Mouse (Mus musculus): ENCODE measurements at regions not wholly inside any gene's neighbourhood (a gene's known extent, or its start where the extent isn't known, plus 50 kb on each side); places are given as distances from the start of the nearest gene placed in this dataset.

DNA sequence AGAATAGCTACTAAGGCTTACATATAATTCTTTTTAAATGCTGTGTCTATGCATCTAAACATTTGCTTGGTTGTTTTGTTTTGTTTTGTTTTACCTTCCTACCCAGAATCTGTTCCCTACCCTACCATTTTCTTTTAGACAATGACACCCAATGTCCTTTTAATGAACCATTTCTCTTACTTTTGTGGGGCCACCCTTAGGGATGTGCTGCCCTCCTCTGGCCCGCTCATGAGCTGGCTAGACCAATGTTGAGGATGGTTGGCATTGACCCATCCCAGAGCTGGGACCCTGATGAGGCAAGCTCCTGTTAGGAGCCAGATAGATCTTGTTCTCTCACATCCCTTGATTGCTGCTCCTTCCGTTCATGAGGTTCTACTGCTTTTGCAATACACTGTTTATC lies 105.0 kb upstream of the Tyw5 start:
- Histone ChIP-seq H3K4me1 (replicated peaks) (no peaks in the 10 kb centered on the region), H3K9me3 (replicated peaks) (no peaks in the 10 kb centered on the region), H3K4me2 (no peak overlapping the region), H3K4me3 (no peak overlapping the region), H3K27me3 (replicated peaks) (no peaks in the 10 kb centered on the region), H3K27ac (ENCODE audit: poor library complexity, severe bottlenecking) (no peak overlapping the region), H3K36me3 (no peaks in the 10 kb centered on the region), H3K9ac (no peak overlapping the region)
- WGBS, result 90% methylated on average over 2 of the region's 2 CpGs
- no peak for ATAC-seq (ENCODE audit: insufficient number of reproducible peaks, low FRiP score)

DNA sequence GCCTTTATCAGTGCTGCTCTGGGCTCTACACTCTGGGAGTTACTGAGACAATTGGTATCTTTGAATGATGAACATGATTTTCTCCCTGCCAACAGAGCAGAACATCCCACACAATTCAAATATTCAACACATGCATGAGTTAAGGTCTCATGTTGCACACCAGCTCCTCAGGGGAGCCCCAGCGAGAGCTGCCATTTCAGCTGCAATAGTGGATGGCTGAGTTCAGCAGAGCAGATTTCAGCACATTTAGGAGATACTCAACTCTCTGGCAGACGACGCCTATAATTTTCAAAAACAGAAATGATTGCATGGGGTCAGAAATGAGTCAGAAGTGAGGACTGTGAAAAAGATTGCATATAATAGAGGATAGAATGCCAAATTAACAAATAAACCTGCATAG lies 105.6 kb upstream of the Tyw5 start:
- Histone ChIP-seq H3K27ac (ENCODE audit: poor library complexity, severe bottlenecking) (no peak overlapping the region), H3K4me1 (replicated peaks) (no peaks in the 10 kb centered on the region), H3K9ac (no peak overlapping the region), H3K4me3 (no peak overlapping the region), H3K36me3 (no peaks in the 10 kb centered on the region), H3K9me3 (replicated peaks) (no peaks in the 10 kb centered on the region), H3K27me3 (replicated peaks) (no peaks in the 10 kb centered on the region), H3K4me2 (no peak overlapping the region)
- WGBS, result 70% methylated on average over 3 of the region's 3 CpGs
- no peak for ATAC-seq (ENCODE audit: insufficient number of reproducible peaks, low FRiP score)

DNA sequence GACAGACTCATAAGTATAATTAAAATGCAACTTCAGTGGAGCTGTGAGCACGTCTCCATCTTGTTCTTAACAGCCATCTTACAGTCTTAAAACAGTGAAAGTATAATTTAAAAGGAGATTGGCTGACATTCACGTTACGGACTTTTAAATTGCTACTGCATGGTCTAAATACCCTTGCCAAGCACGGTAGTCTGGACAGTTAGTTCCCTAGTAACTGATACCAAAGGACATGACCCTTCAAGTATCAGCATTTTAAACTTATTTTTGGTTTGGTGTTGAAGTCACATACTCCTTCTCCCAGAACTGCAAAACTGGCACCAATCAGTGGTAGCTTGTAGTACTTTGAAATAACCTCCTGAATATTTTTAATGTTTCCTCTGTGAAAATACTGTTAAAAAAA lies 119.1 kb upstream of the Tyw5 start:
- no peak overlapping the region for H3K4me3 ChIP-seq
- 40% methylated on average over 4 of the region's 4 CpGs for WGBS
- H3K4me1 ChIP-seq (replicated peaks), result 0 out of 2 replicates have a peak, but pooled peaks cover 2% of the 10 kb centered on the region
- H3K27me3 ChIP-seq (replicated peaks), result no peaks in the 10 kb centered on the region
- H3K27ac ChIP-seq (ENCODE audit: poor library complexity, severe bottlenecking), result no peak overlapping the region
- no peak for ATAC-seq (ENCODE audit: insufficient number of reproducible peaks, low FRiP score)
- no peak overlapping the region for H3K4me2 ChIP-seq
- no peak overlapping the region for H3K9ac ChIP-seq
- no peaks in the 10 kb centered on the region for H3K36me3 ChIP-seq
- no peaks in the 10 kb centered on the region for H3K9me3 ChIP-seq (replicated peaks)

DNA sequence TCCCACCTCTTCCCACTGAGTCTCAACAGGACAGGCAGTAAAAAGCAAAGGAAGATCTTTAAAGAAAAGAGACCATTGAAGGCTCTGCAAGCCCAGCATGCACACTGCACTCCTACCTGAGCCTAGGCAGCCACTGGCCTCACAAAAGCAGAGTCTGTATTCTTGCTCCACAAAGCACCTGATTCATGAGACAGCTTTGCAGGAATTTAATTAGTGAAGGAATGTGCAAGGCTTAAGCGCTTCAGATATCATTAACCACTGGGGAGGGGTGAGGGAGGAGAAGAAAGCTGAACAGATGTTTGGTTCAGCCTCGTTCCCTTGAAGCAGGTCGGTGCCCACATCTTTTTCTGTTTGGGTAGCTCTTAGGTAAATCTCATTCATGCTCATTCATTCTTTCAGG lies 121.8 kb upstream of the Tyw5 start:
- Histone ChIP-seq H3K27ac (ENCODE audit: poor library complexity, severe bottlenecking) (no peak overlapping the region), H3K4me2 (no peak overlapping the region), H3K9me3 (replicated peaks) (no peaks in the 10 kb centered on the region), H3K27me3 (replicated peaks) (no peaks in the 10 kb centered on the region), H3K4me3 (no peak overlapping the region), H3K36me3 (no peaks in the 10 kb centered on the region), H3K4me1 (replicated peaks) (0 out of 2 replicates have a peak, but pooled peaks cover 2% of the 10 kb centered on the region), H3K9ac (no peak overlapping the region)
- no peak for ATAC-seq (ENCODE audit: insufficient number of reproducible peaks, low FRiP score)
- 43% methylated on average over 3 of the region's 3 CpGs for WGBS

DNA sequence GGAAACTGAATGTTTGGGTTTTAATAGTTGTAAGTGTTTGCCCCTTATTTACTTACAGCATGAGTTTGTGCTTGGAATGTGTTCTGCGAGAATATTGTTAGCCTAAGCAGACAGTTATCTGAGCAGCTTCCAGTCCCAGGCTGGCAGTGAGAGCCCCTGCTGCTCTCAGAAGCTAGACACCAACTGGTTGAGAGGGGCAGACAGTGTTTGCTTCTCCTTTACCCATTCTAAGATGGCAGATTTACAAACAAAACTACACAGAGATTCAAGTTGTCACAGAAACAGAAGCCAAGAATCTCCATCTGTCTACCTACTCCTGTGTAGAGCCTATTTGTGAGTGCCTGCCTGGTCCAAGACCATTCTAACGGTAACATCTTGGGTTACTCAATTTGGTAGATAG lies 122.4 kb upstream of the Tyw5 start:
- ATAC-seq (ENCODE audit: insufficient number of reproducible peaks, low FRiP score), result no peak
- 52% methylated on average over 2 of the region's 2 CpGs for WGBS
- H3K9ac ChIP-seq, result no peak overlapping the region

DNA sequence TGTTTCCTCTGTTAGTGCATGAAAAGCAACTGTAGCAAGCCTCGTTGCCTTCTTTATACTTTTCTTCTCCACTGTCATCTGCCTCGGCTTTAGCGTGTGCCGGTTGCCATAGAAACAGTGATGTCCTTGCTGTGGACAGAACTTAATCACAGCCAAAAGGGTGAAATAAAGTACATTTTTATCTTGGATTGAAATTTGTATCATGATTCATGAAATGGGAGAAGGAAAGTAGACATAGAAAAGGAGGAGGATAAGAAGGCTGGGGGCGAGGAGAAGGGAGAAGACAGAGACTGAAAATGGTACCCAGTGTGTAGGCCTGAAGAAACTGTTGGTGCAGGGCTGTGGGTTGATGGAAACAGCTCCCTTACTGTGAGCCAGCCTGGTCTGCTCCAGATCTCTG lies 130.5 kb upstream of the Tyw5 start:
- no peak for ATAC-seq (ENCODE audit: insufficient number of reproducible peaks, low FRiP score)
- H3K9me3 ChIP-seq (replicated peaks), result no peaks in the 10 kb centered on the region
- no peak overlapping the region for H3K27ac ChIP-seq (ENCODE audit: poor library complexity, severe bottlenecking)
- H3K4me3 ChIP-seq, result no peak overlapping the region
- H3K4me1 ChIP-seq (replicated peaks), result no peaks in the 10 kb centered on the region
- H3K27me3 ChIP-seq (replicated peaks), result no peaks in the 10 kb centered on the region
- no peak overlapping the region for H3K9ac ChIP-seq
- 90% methylated on average over 5 of the region's 5 CpGs for WGBS
- H3K4me2 ChIP-seq, result no peak overlapping the region
- no peaks in the 10 kb centered on the region for H3K36me3 ChIP-seq

More for the DNA sequence above, 122.4 kb upstream of the Tyw5 start:
- H3K9me3 ChIP-seq (replicated peaks), result no peaks in the 10 kb centered on the region
- no peak overlapping the region for H3K4me2 ChIP-seq
- H3K4me1 ChIP-seq (replicated peaks), result 0 out of 2 replicates have a peak, but pooled peaks cover 2% of the 10 kb centered on the region
- no peak overlapping the region for H3K4me3 ChIP-seq
- no peaks in the 10 kb centered on the region for H3K27me3 ChIP-seq (replicated peaks)
- H3K27ac ChIP-seq (ENCODE audit: poor library complexity, severe bottlenecking), result no peak overlapping the region
- H3K36me3 ChIP-seq, result no peaks in the 10 kb centered on the region

DNA sequence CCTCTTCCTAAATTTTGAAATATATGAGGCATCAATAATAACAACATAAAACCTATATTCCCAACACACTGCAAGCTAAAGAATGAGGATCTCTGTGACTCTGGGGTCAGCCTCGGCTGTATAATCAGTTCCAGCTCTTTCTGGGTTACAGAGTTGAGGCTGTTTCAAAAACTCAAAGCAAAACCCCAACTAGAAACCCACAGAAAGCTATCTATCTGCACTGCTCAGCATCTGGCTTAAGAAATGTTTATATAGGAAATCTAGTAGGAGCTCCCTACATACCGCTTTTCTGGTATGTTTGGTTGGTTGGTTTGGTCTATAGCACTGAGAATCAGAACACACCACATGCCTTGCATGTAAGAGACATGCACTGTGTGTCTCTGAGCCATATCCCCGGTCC lies 137.8 kb upstream of the Tyw5 start:
- Histone ChIP-seq H3K36me3 (no peaks in the 10 kb centered on the region), H3K4me1 (replicated peaks) (peaks cover 13% of the 10 kb centered on the region), H3K4me3 (no peak overlapping the region), H3K9ac (no peak overlapping the region), H3K4me2 (no peak overlapping the region), H3K9me3 (replicated peaks) (no peaks in the 10 kb centered on the region), H3K27ac (ENCODE audit: poor library complexity, severe bottlenecking) (no peak overlapping the region), H3K27me3 (replicated peaks) (no peaks in the 10 kb centered on the region)
- WGBS, result 57% methylated on average over 3 of the region's 3 CpGs
- no peak for ATAC-seq (ENCODE audit: insufficient number of reproducible peaks, low FRiP score)

DNA sequence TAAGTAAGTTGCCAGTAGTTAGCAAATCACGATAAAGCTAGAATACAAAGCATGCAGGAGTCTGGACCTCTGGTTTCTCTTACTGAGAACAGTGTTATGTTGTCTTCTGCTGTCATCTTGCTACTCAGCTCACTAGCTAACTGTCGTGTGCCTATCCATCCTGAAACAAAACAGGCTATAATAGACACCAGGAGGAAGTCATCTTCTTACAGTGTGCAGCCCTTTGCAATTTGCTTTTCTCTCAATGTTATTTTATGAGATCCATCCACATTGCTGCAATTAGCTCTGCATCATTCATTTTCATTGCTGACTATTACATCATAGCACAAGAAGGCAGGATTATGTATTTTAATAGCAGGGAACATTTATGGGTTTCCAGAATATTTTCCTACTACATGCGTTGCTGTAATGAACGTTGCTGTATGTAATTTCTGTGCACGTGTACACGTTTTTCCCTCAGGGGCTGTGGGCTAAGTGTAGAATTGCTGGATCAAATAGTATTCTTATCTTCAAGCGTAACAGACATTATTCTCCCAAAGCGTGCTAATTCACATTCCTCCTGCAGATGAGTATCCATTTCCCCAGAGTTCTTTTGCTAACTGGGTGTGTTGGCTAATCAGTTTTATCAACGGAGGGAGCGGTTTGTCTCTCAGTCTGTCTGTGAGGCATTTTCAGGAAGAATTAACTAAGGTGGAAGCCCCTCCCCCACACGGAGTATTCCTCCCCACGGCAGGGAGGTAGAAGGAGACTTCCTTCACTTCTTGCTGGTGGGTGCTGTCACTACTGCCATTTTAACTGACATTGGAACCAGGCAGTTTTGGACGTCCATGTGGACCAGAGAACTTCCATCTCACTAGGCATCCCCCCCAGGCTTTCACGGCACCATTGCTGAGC lies 139.1 kb upstream of the Tyw5 start:
- Histone ChIP-seq H3K9ac (no peak overlapping the region), H3K4me2 (peak overlapping the region; percentile 32), H3K27ac (ENCODE audit: poor library complexity, severe bottlenecking) (no peak overlapping the region), H3K36me3 (no peaks in the 10 kb centered on the region), H3K9me3 (replicated peaks) (no peaks in the 10 kb centered on the region), H3K4me3 (no peak overlapping the region), H3K27me3 (replicated peaks) (no peaks in the 10 kb centered on the region), H3K4me1 (replicated peaks) (peaks cover 13% of the 10 kb centered on the region)
- no peak for ATAC-seq (ENCODE audit: insufficient number of reproducible peaks, low FRiP score)
- WGBS, result 46% methylated on average over 14 of the region's 14 CpGs

DNA sequence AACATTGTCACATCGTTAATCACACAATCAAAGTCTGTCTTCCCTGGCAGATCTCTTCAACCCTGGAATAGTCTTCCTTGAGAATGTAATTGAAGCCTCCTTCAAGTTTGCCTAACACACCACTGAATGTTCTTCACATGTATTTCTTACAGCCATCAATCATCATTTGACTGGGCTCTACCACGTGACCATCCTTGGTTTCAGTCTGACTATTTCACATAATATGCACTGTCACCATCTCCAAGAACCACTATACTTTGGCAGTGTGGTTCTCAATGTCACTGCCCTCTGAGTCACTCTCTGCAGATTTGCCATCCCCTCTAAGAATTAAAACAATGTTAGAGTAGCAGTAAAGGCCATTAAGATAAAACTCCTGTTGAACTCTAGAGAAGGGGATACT lies 154.6 kb upstream of the Tyw5 start:
- Histone ChIP-seq H3K9me3 (replicated peaks) (peaks cover 6% of the 10 kb centered on the region; the same call in 1 of the 2 replicates), H3K4me1 (replicated peaks) (no peaks in the 10 kb centered on the region), H3K27ac (ENCODE audit: poor library complexity, severe bottlenecking) (no peak overlapping the region), H3K9ac (no peak overlapping the region), H3K4me3 (no peak overlapping the region), H3K27me3 (replicated peaks) (no peaks in the 10 kb centered on the region), H3K36me3 (no peaks in the 10 kb centered on the region), H3K4me2 (no peak overlapping the region)
- ATAC-seq (ENCODE audit: insufficient number of reproducible peaks, low FRiP score), result no peak
- 83% methylated on average over 2 of the region's 2 CpGs for WGBS

DNA sequence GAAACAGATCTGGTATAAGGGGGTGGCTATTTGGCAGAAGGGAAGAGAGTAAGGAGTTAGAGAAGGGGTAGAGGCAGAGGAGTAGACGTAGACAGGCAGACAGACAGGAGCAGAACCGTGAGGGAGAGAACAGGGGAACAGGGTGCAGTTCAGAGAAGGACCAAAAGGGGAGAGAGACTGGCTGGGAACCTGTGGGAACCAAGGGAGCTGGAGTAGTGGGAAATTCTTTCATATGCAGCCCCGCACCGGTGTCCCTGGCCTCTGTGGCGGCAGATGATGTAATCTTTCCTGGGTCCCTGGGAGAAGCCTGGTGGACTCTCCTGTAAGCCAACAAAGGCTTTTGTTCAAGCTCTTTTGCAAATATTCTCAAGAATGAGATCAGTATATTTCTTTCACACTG lies 157.8 kb upstream of the Tyw5 start:
- no peak overlapping the region for H3K9ac ChIP-seq
- WGBS, result 45% methylated on average over 5 of the region's 5 CpGs

DNA sequence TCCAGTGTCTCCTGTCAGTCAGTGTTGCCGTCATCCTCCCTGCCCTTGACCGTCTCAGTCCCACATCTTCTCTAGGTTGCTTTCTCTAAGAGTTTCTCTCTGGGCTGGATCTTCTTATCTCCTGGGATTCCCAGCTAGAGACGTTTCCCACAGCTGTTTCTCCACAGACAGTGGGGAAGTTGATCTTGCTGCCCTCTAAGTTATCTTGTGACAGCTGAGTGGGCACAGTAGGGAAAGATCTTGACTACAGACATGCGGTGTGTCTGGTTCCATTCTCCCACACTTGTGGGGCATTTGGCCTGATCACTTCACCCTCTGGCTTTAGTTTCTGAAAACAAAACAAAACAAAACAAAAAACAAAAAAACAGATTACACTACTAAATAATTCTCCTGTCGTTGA lies 165.2 kb upstream of the Tyw5 start:
- H3K36me3 ChIP-seq, result no peaks in the 10 kb centered on the region
- H3K27ac ChIP-seq (ENCODE audit: poor library complexity, severe bottlenecking), result peak overlapping the region; percentile 57; the same call in 1 of the 2 replicates
- no peak overlapping the region for H3K4me3 ChIP-seq
- ATAC-seq (ENCODE audit: insufficient number of reproducible peaks, low FRiP score), result no peak
- H3K9ac ChIP-seq, result no peak overlapping the region
- WGBS, result 24% methylated on average over 5 of the region's 5 CpGs
- no peak overlapping the region for H3K4me2 ChIP-seq
- H3K9me3 ChIP-seq (replicated peaks), result peaks cover 11% of the 10 kb centered on the region; the same call in 1 of the 2 replicates
- peaks cover 30% of the 10 kb centered on the region for H3K4me1 ChIP-seq (replicated peaks)
- H3K27me3 ChIP-seq (replicated peaks), result no peaks in the 10 kb centered on the region

More for the DNA sequence above, 157.8 kb upstream of the Tyw5 start:
- Histone ChIP-seq H3K9me3 (replicated peaks) (peaks cover 14% of the 10 kb centered on the region), H3K27me3 (replicated peaks) (no peaks in the 10 kb centered on the region), H3K4me1 (replicated peaks) (no peaks in the 10 kb centered on the region), H3K27ac (ENCODE audit: poor library complexity, severe bottlenecking) (no peak overlapping the region), H3K4me2 (no peak overlapping the region), H3K4me3 (no peak overlapping the region), H3K36me3 (no peaks in the 10 kb centered on the region)
- no peak for ATAC-seq (ENCODE audit: insufficient number of reproducible peaks, low FRiP score)

Data from heart, embryonic 12.5 days (tissue).